Mouse (Mus musculus): ENCODE results near the gene Arhgef3.
A peak's percentile ranks its signal among the peaks of the same experiment; 100 is the strongest.

Gene Arhgef3

DNA sequence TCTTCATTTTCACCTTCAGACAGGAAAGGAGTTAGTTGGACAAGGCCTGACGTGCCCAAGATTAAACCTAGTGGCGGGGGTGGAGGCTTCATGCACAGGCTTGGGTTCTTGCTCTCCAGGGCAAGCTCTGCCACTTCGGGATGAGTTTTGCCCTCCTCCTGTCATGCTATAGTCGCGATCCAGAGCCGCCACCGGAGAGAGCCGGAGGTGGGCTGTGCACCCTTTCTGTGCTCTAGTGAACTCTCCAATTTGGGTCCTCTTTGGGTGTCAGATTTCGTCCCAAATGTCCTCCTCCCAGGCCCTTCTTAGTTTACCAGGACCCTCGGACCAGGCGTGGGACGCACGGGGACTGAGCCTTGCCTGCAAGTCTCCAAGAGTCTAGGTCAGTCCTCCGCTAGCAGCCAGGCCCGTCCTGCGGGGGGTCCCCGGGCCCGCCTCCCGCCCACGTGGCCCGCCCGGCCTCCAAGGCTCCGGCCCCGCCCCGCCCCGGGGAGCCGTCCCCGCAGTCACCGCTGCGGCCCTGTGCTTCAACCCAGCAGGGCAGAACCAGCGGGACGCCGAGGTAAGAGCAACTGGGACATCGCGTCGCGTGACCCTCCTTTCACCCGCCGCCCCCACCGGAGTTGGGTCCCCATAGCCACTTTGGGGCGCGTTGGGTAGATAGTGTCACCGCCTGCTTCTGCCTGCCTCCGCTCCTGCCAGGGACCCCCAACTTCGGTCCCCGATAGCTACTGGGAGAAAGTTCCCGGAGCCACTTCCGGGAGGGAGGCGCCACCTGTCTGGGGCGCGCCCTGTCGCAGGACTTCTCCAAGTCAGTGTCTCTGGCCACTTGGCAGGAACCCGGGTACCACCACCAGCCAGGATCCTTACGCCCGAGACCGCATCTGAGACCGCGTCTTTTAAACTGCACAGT is at the start of gene Arhgef3:
Gene Arhgef3, plus strand, starts transcription at position 538 of the 913 bp plus-strand sequence.
- DNase-seq, result peak; percentile 35

DNA sequence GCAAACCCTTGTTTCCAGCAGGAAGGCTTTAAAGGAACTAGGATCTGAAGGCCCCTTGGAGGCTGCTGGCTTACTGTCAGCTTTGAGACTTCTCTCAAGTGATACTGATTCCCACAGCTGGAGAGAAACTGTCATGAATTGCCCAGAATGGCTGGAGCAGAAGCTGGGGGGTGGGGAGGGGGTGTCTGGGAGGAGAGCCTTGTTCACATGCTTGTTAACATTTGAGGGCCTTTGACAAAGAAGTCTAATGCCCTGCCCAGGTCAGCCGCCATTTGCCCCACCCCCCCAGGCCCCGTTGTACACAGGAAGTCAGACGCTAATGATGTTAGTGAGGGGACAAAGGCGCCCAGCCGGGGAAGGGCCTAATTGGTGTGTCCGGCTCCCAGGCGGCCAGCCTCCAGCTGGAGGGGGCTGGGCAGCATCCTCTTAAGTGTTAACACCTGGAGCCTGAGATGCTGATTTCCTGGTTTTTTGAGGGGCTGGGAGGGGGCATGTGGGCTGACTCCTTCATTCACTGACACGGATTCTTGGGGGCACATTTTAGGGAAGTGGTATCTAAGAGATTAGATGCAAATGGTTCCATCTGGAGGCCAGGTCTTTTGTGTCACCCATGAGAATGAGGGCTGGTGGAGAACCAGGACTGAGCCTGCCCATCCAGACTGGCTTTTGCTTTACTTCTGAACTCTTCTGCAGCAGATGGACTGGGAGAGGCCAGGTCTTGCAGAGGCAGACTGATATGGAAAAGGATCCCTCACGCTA is 48.3 kb upstream of the Arhgef3 start:
- no peak for DNase-seq

DNA sequence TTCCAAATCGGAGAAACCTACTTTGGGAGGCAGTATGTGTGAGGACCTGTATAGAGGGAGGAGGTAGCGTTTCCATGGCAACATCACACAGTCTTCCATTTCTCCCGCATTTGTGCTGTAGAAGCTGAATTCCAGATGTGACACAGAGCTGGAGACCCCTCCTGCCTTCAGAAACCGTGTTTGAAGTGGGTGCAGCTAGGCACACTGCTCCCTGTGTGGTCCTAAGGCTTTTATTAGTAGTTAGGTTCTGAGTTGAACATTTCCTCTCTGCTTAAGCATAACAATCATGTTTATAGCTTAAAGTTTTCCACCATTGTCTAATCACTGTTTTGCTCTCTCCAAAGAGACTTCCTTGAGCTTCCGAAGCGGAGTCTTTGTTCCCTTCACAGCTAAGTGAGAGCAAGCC is 46.8 kb upstream of the Arhgef3 start:
- no peak for DNase-seq

DNA sequence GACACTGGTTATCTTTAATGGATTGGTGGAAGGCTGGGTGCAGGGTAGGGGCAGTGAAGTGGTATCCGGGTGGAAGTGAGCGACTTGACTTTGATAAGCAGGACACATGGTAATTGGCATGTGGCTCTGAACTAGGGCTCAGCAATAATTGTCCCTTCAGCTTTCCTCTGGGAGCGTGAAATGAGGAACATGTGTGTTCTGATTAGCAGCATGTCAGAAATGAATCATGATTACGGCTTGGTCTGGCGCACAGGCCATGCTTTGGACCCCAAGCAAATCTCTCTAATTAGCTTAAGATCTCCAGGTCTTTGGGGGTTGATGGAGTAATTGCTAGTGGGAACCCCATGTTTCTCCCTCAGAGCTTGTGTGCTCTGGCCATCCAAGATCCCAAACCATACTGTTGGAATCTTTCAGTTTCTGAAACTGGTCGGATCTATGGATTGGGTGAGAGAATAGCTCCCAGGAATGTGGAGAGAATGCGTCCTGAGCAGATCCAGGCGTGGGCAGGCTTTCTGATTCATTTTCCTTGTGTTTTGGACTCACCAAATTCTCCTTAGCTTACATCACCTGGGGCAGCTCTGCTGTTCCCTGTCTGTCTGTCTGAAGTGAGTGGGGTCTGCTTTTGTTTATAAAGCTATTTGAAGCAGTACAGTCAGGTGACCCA is 45.1 kb upstream of the Arhgef3 start:
- no peak for DNase-seq

DNA sequence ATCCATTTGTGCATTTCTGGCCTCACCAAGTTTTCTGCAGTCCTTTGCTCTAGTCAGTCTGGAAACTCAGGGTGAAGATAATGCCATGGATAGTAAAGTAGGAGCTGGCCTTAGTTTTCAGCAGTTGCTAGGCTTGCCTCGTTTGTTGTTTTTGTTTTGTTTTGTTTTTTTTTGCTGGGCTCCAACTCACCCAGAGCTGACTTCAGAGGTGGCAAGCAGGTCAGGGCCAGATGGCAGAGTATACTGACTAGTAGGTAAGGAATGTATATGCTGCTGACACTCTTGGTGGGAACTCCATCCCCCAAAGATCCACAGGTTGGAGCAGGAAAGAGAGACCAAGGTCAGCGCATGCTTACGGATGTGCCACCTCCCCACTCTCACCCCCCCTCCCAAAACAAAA is 44.6 kb upstream of the Arhgef3 start:
- DNase-seq, result no peak

DNA sequence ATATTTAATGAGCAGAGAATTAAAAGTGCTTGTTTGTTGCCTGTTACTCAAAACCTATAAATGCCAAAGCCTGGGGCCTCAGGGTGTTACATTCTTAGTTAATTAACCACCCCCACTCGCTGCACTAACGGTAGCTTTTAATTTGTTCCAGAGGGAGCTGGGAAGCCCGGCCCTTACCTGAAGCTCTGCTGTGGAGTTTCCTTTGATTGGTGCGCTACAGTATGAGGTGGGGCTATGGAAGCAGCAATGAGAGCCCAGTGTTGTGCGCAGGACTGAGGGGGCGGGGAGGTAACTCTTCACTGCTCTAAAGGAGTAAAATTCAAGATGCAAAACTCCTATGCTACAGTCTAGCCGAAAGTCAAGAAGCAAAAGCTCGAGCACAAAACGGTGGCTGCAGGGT is 43.9 kb upstream of the Arhgef3 start:
- DNase-seq, result no peak

DNA sequence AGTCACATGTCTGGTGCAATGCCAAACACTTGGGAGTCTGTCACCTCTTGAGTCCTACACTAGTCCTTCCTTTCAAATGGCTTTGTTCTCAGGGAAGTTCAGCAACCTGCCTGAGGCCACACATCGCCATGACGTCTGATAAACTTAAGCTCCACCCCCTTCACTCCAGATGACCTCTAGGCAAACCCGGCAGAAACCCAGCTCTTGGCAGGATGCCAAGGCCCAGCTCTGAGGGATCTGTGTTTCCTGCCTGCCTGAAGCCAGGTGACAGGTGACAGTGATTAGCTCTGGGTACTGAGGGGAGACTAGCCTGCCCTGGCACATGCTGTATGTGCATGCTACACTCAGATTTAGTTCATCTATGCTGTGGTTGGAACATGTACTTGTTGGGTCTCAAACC is 42.7 kb upstream of the Arhgef3 start:
- no peak for DNase-seq

DNA sequence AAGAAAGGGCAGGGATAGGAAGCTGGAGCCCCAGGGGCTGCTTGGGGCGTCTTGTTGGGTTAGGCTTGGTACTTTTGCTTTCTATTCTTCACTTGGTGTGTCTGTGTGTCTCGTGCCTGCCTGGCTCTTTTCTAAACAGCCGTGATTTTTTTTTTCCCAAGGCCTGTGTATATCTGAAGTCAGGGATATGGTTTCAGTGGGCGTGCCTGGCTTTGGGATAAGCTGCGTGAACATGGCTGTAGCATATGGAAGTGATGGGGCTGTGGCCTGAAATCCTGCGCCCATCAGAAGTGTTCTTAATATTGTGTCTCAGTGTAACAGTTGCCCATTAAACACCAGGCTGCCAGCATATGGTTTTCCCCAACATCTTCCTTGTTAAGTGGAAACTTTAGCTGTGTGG is 39.6 kb upstream of the Arhgef3 start:
- no peak for DNase-seq

DNA sequence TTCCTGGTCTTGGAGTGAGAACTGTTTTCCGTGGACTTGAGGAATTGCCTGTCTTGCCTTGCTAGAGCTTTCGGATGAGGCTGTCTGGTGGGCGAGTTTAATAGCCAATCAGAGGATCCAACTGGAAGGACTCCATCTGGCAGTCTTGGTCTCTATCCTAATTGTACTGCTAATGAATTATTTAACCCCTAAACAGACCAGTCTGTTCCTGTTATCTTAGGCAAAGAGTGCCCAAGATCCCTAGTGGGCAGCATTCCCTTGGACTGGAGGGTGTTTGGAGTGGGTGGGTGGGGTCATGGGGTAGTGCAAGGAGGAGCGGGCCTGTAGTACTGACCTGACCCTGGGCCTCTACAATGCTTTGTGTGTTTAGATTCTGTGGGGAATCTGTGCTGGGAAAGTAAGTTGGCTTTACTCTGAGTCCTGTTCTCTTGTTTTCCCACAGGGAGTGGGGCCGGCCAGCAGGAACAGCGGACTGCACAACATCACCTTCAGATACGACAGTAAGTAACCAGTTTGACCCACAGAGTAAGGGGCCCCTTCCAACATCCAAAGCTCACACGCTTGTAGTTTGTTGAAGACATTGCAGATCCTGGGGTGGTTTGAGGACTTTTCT is 38.7 kb upstream of the Arhgef3 start:
- DNase-seq, result no peak

DNA sequence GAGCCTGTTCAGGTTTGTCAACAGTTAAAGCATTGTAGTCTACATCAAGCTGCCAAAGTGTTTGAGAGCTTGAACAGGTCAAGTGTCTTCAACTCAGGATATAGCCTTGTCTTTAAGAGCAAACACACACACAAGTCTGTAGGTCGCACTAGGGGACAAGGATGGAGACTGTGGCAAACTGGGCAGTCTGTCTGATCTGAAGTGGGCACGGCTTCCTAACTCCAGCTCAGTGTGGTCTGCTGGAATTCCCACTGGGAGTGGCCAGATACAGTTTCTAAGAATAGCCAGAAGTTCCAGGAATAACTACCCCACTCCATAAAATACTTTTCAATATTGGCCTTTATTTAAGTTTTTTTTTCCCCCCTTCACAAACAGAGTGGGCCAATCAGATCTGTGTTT is 38.2 kb upstream of the Arhgef3 start:
- no peak for DNase-seq

DNA sequence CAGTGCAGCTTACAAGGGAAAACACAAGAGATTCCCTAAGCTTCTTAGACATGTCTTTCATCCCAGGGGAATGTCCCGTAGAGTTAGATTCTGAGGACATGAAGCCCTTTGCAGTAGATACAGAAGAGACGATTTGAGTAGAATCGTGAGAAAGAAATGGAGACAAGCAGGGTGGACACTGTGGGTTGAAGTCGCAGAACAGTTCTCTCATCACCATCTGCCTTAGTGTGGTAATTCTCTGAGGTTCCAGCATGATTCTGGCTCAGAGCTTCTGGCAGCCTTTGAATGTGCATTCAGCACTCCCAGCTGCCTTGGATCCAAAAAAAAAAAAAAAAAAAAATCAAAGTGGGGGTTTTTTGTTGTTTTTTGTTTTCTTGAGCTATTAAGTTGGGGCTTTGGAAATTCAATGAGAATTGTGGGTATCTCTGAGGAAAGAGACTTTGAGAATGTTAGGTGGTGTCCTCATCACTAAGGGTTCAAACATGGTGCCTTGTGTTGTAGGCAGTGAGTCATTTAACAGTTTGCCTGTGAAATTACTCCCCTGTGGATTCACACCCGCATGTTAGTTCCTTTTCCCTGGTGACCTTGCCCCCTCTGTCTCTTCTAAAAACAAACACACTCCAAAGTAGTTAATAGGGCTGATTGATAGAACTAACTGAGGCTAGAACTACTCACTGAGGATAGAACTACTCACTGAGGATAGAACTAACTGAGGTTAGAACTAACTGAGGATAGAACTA is 33.0 kb upstream of the Arhgef3 start:
- DNase-seq, result no peak

DNA sequence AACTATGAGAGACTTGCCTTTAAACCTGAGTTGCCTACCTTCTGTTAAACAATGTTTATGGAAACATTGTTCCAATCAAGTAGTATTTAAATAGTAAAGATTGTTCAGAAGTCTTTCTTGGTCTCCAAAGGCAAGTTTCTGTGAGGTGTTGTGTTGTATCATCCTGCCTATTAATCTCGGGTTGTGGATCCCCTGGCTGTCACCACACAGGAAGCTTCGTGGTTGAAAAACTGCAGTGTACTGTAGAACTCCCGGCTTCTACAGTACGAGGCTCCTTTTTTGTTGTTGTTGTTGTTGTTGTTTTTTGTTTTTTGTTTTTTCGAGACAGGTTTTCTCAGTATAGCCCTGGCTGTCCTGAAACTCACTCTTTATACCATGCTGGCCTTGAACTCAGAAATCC is 29.2 kb upstream of the Arhgef3 start:
- DNase-seq, result no peak

DNA sequence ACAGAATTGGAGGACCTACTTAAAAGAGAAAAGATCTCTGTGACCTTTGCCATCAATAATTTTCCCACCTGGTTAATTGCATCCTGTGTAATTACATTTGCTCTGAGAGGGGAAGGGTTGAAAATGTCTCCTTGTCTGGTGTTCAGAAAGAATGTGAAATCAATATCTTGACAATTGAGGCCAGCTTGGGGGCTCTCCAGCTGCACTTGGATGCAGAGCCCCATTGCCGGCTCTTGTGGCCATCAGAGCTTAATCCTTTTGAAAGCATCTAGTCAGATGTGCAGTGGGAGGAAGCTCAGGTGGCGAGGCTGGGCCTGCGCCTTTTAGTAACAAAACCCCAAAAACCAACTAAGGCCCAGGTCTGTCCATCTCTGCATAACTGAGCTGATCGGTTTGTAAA is 28.7 kb upstream of the Arhgef3 start:
- DNase-seq, result no peak

DNA sequence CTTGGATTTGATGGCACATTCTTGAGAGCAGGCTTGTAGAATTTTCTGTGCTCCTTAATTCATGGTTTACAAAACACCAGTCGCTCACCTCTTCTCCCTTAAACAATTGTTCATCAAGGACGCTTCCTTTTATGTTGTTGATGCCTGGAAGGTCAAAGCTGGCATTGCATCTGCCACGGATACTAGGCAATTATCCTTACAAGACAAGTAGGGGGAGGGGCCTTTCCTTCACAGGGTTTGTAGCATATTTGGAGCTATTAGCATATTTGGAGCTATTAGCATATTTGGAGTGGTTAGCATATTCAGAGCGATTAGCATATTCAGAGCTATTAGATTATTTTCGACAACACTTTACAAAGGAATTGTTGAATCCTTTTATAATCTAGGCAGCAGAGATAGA is 20.5 kb upstream of the Arhgef3 start:
- no peak for DNase-seq

DNA sequence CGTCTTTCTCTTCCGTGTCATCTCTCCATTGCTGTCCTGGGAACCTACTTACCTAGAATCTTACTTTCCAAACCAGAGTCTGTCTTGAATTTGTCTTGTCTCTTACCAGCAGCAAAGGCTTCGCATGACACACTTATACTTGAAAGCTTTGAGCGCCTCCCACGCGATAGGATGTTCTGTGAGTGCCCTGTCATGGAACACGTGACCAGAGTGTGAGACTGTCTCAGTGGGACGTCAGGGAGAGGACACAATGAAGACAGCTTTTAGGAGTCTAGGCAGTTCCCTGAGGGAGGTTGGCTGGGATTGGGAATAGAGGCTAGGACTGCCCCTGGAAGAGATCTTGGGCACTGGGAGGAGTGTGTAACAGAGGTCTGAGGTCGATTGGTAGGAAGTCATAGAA is 18.6 kb upstream of the Arhgef3 start:
- no peak for DNase-seq

DNA sequence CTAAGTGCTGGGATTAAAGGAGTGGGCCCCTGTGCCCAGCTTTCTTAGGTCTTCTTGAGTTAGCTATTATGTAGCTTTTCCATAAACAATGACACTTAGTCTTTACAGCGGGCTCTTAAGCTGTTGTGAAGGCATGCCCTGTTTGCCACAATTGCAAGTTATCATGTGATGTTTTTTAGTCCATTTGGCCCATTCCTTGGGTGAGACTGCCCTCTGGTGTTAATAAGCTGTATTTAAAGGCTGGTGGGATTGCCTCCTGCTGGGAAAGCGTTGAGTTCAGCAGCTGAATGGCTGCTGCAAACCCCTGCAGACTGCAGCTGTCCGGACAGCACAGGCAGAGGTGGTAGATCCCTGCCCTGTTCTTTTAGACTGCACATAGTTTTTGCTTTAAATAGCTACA is 17.9 kb upstream of the Arhgef3 start:
- peak; percentile 36 for DNase-seq

DNA sequence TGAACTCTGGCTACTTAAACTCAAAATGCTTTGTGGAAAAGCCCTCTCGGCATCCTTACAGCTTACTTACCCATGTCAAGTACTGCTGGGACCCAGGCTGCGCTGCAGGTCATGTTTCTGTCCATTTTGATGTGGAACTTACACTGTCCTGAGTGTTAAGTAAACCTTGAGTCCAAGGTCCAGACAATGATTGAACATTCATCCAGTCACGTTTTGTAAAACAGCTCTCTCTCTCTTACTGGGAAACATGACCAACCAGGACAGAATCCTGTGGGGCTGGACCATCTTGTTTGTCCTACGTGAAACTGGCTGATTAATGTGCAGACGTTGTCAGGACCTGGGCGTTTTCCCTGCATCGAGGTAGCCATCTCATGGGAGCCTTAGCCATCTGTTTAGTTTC is 13.0 kb upstream of the Arhgef3 start:
- DNase-seq, result no peak

DNA sequence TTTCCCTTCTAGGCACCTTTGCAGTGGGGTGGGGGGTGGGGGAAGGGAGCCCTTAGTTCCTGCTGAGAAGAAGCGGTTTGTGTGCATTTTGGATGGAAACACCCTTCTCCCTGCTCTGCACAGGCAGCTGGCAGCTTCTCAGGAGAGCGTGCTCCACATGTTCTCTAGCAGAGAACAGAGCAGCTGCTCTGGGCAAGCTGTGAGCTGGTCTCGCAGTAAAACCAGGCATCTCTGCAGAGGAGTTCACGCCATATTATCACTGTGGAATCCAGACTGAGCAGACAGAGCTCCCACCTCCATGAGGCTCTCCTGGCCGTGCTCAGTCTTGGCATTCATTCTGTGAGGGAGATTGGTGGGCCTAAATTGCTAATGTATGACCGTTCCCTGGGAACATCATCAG is 12.0 kb upstream of the Arhgef3 start:
- peak; percentile 34 for DNase-seq

DNA sequence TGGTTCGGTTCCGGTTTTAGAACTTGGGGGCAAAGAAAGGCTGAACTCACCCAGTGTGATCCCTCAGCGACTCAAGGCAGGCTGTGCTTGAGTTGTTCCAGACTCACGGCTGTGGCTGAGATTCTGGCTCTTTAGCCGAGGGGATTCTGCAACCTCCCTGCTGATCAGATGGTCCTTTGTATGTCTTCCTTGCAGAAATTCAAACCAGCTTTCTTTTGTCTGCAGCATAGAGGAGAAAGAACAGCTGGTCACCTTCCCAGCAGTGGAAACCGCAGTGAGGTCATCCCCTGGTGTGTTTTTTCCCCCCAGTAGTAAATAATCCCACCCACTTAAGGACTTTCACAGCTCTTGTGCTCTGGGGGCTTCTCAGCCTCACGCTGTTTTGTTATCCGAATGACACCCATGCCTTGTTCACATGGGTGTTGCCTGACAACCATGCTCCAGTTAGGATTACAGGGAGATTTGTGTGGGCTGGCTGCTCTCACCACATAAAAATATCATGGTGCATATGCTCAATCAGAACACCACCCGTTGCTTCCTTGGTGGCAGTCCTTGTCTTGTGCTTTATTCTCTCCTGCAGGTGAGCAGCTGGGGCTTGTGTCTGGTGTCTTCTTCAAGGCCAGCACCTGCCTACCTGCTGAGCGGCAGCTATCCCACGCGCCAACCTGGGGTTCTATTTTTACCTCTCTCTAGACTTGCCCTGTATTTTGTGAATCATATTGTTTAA is 8.8 kb upstream of the Arhgef3 start:
- no peak for DNase-seq

DNA sequence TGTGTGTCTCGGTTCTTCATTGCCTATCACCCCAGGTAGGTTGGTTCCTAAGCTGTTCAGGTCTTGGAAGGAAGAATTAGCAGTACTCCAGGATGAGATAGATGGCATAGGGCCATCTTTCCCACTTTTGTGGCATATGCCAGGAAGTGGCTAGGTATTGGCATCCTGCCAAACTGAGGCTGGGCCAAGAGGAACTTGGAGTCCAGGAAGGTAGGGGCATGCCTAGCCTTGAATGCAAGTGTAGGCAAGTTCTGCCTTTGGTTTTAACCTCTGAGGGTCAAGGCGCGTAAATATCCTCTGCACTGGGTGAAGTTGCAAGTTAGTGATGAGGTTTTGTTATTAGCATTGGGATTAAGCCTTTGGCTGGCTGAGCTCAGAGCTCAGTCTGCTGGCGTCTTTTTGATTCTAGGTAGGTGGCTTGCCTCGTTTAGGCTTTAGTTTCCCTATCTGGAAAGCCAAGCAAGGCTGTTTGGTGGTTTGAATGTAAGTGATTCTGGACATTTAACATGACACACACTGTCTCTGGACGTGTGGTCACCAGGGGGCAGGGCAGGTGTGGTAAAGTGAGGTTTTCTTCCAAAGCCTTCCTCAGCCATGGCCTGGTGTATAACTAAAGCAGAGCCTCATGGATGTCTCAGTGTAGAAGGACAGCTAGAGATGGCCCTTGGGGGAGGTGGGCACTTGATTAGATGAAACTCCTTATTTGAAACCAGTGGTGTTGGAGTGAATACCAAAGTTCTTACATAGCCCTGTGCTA is 5.8 kb upstream of the Arhgef3 start:
- peak; percentile 30 for DNase-seq

DNA sequence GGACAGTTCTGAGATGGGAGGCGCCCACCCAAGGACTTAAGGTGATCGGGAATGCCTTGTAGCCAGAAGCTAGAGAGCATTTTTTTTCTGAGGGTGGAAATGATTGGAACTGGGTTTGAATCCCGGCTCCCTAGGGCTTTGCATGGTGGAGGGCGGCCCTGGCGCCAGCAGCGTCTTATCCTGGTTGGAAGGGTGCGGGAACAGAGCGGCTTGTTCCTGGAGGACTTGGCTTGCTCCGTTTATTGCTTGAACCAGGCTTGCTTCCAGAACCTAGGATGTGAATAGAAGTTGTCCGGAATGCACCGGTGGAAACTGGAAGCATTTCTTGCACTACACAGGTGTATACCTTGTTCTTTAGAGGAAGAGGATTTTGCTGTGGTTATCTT is 569 bp downstream of the Arhgef3 start:
- no peak for DNase-seq
